Mouse (Mus musculus): ENCODE results near the gene Itga1.

GRCm38 (mm10) chr13:115126534-115126933, 24.8 kb upstream of the Itga1 start:
- no peak for TF ChIP-seq CTCF (conservative IDR thresholded peaks at IDR 0.05; ENCODE audit: insufficient read depth, insufficient read length, low read depth, low read length)
- TF ChIP-seq POLR2A (IDR thresholded peaks at IDR 0.05; ENCODE audit: low read depth, low read length) = no peak

All from kidney, adult 2 months (tissue).